Mouse (Mus musculus) C2C12 (cell line): ENCODE data around the gene Sis. TPM values are rescaled to one million over a fixed set of nuclear protein-coding genes. Genes with fewer than 3 reads are reported as not detected.

ENCODE experiments used
- H3K27me3 ChIP-seq: one replicate; pipeline ENCODE4 v1.6.1; 2011; ENCODE audit not compliant: control insufficient read depth, insufficient read depth, insufficient read length
- H3K36me3 ChIP-seq: one replicate; pipeline ENCODE4 v1.6.1; 2011; ENCODE audit not compliant: control insufficient read depth, insufficient read depth
- H3K4me3 ChIP-seq: one replicate; pipeline ENCODE4 v1.5.1; 2011; ENCODE audit warnings: mild to moderate bottlenecking, control low read depth; ENCODE audit not compliant: poor library complexity, insufficient read depth, severe bottlenecking
- H3K79me2 ChIP-seq: one replicate; pipeline ENCODE4 v1.6.1; 2011; ENCODE audit not compliant: control insufficient read depth, insufficient read depth
- H3K79me3 ChIP-seq: one replicate; pipeline ENCODE4 v1.6.1; 2011; ENCODE audit warnings: low read depth, control low read depth
- H3ac ChIP-seq: one replicate; pipeline ENCODE3; 2011; ENCODE audit warnings: low read depth; ENCODE audit not compliant: control insufficient read depth, insufficient read length
- CEBPB ChIP-seq: IDR thresholded peaks from one replicate; pipeline ENCODE4 v1.6.1; 2011; ENCODE audit warnings: low read depth, mild to moderate bottlenecking, control low read depth, moderate library complexity
- CTCF ChIP-seq: IDR thresholded peaks from one replicate; pipeline ENCODE4 v1.5.1; 2011; ENCODE audit not compliant: control insufficient read depth, insufficient read depth, insufficient read length
- FOSL1 ChIP-seq: IDR thresholded peaks from one replicate; pipeline ENCODE4 v1.8.0; 2011; ENCODE audit warnings: mild to moderate bottlenecking, low read length; ENCODE audit not compliant: poor library complexity, insufficient read depth, severe bottlenecking
- MAX ChIP-seq: IDR thresholded peaks from one replicate; pipeline ENCODE4 v1.6.1; 2011; ENCODE audit warnings: mild to moderate bottlenecking, control low read depth
- MYOD1 ChIP-seq: IDR thresholded peaks from one replicate; pipeline ENCODE4 v1.6.1; 2011; ENCODE audit warnings: low read depth; ENCODE audit not compliant: control insufficient read depth, insufficient read length
- MYOG ChIP-seq: IDR thresholded peaks from one replicate; pipeline ENCODE4 v1.6.1; 2011; ENCODE audit not compliant: control insufficient read depth, insufficient read length; ENCODE audit errors: extremely low read depth
- USF1 ChIP-seq: IDR thresholded peaks from one replicate; pipeline ENCODE4 v1.6.1; 2011; ENCODE audit warnings: low read depth, mild to moderate bottlenecking, control low read depth, moderate library complexity
- polyA plus RNA-seq: library from polyadenylated mRNA; unstranded; fragments of >200 nt; fragmentation: generic; extraction: Trizol; gene quantifications from one replicate; pipeline ENCODE4 v1.2.1, GENCODE M21; 2012; ENCODE audit warnings: missing spikeins

The Sis gene
- polyA plus RNA-seq, 1 experiment: not detected

GRCm38 (mm10) chr3:72976602-72977001 is 8.9 kb upstream of the Sis start:
- H3K4me3 ChIP-seq: no peak overlapping the region
- H3ac ChIP-seq: no peak overlapping the region
- no peaks in the 10 kb centered on the region for H3K27me3 ChIP-seq
- TF ChIP-seq CEBPB (no peak), MYOG (no peak), MYOD1 (no peak), CTCF (no peak)
- no peaks in the 10 kb centered on the region for H3K79me2 ChIP-seq
- no peaks in the 10 kb centered on the region for H3K36me3 ChIP-seq
- no peaks in the 10 kb centered on the region for H3K79me3 ChIP-seq

- Histone ChIP-seq H3K4me3 (no peak overlapping the region), H3K27me3 (no peaks in the 10 kb centered on the region), H3ac (no peak overlapping the region), H3K79me2 (no peaks in the 10 kb centered on the region), H3K79me3 (no peaks in the 10 kb centered on the region), H3K36me3 (no peaks in the 10 kb centered on the region)
- TF ChIP-seq MAX: no peak
- TF ChIP-seq MYOD1: no peak
- TF ChIP-seq FOSL1: no peak
Observed at GRCm38 (mm10) chr3:72918919-72919526, 48.6 kb downstream of the Sis start.

GRCm38 (mm10) chr3:72882501-72882900 is 85.2 kb downstream of the Sis start:
- no peak for TF ChIP-seq CEBPB
- TF ChIP-seq FOSL1: no peak
- no peak for TF ChIP-seq MYOG
- no peak for TF ChIP-seq USF1
- no peak for TF ChIP-seq CTCF
- TF ChIP-seq MAX: no peak
- no peak for TF ChIP-seq MYOD1
- H3K36me3 ChIP-seq: no peaks in the 10 kb centered on the region
- no peaks in the 10 kb centered on the region for H3K79me2 ChIP-seq
- H3ac ChIP-seq: no peak overlapping the region
- H3K4me3 ChIP-seq: no peak overlapping the region
- no peaks in the 10 kb centered on the region for H3K79me3 ChIP-seq
- H3K27me3 ChIP-seq: no peaks in the 10 kb centered on the region

- Histone ChIP-seq H3K79me3 (no peaks in the 10 kb centered on the region), H3K27me3 (no peaks in the 10 kb centered on the region), H3K36me3 (no peaks in the 10 kb centered on the region), H3K79me2 (no peaks in the 10 kb centered on the region), H3ac (no peak overlapping the region), H3K4me3 (no peak overlapping the region)
- TF ChIP-seq USF1: no peak
- TF ChIP-seq FOSL1: no peak
- no peak for TF ChIP-seq MYOG
- no peak for TF ChIP-seq CEBPB
- TF ChIP-seq MAX: no peak
- TF ChIP-seq MYOD1: no peak
- no peak for TF ChIP-seq CTCF
Observed at GRCm38 (mm10) chr3:72868141-72868540, 99.5 kb downstream of the Sis start.

- Histone ChIP-seq H3K79me2 (no peaks in the 10 kb centered on the region), H3K4me3 (no peak overlapping the region), H3K27me3 (no peaks in the 10 kb centered on the region), H3K36me3 (no peaks in the 10 kb centered on the region), H3K79me3 (no peaks in the 10 kb centered on the region), H3ac (no peak overlapping the region)
- TF ChIP-seq MYOG (no peak), CEBPB (no peak), CTCF (no peak), MAX (no peak)
Observed at GRCm38 (mm10) chr3:72858738-72859137, 108.9 kb downstream of the Sis start.

- H3ac ChIP-seq: no peak overlapping the region
- H3K36me3 ChIP-seq: no peaks in the 10 kb centered on the region
- no peaks in the 10 kb centered on the region for H3K79me3 ChIP-seq
Observed at GRCm38 (mm10) chr3:72855405-72855804, 112.3 kb downstream of the Sis start.

More at GRCm38 (mm10) chr3:72855405-72855804, 112.3 kb downstream of the Sis start:
- Histone ChIP-seq H3K79me2 (no peaks in the 10 kb centered on the region), H3K27me3 (no peaks in the 10 kb centered on the region), H3K4me3 (no peak overlapping the region)
- no peak for TF ChIP-seq MAX
- TF ChIP-seq CTCF: no peak
- TF ChIP-seq FOSL1: no peak
- no peak for TF ChIP-seq MYOG
- TF ChIP-seq MYOD1: no peak
- no peak for TF ChIP-seq USF1
- TF ChIP-seq CEBPB: no peak
